Mouse (Mus musculus) lung, postnatal 0 days (tissue): ENCODE data around the gene Osm.

ENCODE experiments used
- CTCF ChIP-seq: IDR thresholded peaks from 2 replicates; pipeline ENCODE4 v1.5.1; 2016; ENCODE audit warnings: antibody characterized with exemption, mild to moderate bottlenecking
- EP300 ChIP-seq: IDR thresholded peaks from 2 replicates; pipeline ENCODE4 v1.6.1; 2016; ENCODE audit warnings: antibody characterized with exemption, mild to moderate bottlenecking, control low read depth

DNA sequence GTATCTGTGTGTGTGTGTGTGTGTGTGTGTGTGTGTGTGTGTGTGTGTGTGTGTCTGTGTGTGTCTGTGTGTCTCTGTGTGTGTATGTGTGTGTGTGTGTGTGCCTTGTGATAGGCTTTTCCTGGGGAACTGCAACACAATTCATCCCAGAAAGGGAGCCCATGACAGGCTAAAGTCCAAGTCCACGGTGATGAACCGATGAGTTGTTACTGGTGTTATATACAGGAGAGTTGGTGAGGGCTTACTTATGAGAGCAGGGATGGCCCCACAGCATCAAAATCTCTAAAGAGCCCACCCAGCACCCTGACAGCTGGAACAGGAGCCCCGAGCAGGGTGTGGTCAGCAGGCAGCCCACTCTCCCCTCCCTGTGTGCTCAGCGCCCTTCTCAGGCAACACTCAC lies 5.0 kb downstream of the Osm start:
- TF ChIP-seq CTCF (no peak), EP300 (no peak)
